Mouse (Mus musculus) lung, postnatal 0 days (tissue): ENCODE data around the gene Catsper2.

Experiments
- CTCF ChIP-seq: IDR thresholded peaks from 2 replicates; pipeline ENCODE4 v1.5.1; 2016; ENCODE audit warnings: antibody characterized with exemption, mild to moderate bottlenecking
- EP300 ChIP-seq: IDR thresholded peaks from 2 replicates; pipeline ENCODE4 v1.6.1; 2016; ENCODE audit warnings: antibody characterized with exemption, mild to moderate bottlenecking, control low read depth

- TF ChIP-seq CTCF (peak; percentile 22), EP300 (no peak)
Observed at GRCm38 (mm10) chr2:121450093-121450492, 36.5 kb upstream of the Catsper2 start.
